Mouse (Mus musculus) stomach, postnatal 0 days (tissue): ENCODE data around the gene Birc2.

Source experiments
- CTCF ChIP-seq: IDR thresholded peaks from 2 replicates; pipeline ENCODE4 v1.5.1; 2016; ENCODE audit warnings: antibody characterized with exemption, low read depth, mild to moderate bottlenecking, moderate library complexity
- EP300 ChIP-seq: optimal IDR thresholded peaks from 2 replicates; pipeline ENCODE3; 2016; ENCODE audit warnings: antibody characterized with exemption

DNA sequence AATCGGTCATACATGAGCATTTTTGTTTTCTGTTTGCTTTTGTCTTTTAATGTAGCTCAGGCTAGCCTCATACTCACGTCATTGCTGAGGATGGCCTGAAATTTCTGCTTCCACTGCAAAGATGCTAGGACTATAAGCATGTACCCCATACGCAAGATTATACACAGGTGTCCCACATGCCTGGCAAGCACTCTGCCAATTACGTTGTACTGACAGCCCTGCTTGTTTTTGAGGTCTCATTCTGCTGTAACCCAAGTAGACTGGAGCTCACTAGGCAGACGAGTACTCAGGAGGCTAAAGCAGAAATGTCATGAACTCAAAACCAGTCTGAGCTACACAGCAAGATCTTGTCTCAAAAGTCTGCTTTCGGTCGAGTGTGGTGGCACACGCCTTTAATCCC lies 15.0 kb upstream of the Birc2 start:
- TF ChIP-seq EP300: no peak
- no peak for TF ChIP-seq CTCF
